Comparison of ENCODE assay signal across 29 mouse cellular contexts in genomic region chr5:135730916-135731315, GRCm38 (mm10). TPM values are rescaled to one million over a fixed set of nuclear protein-coding genes. Genes with fewer than 3 reads are reported as not detected.
DNase-seq lines count a peak whose midpoint lies in the region; ATAC-seq and TF ChIP-seq lines count a peak whose summit lies in the region.
"Had no signal": no experiment of that assay in that cellular context is flagged by ENCODE, and none has a peak within 500 bp of the region (broad histone marks: within the 10 kb centered on the region; RNA-seq: fewer than 3 reads in every experiment).

No protein-coding gene starts in this region.

- no peak overlapping the region for H3K4me2 ChIP-seq in liver, postnatal 0 days (ENCODE audit: low read depth, low read length)
- no peak overlapping the region for H3K4me2 ChIP-seq in liver, embryonic 11.5 days
- H3K4me2 ChIP-seq: embryonic facial prominence, embryonic 13.5 days; forebrain, embryonic 12.5 days; forebrain, embryonic 15.5 days; heart, embryonic 12.5 days; heart, embryonic 15.5 days; hindbrain, embryonic 13.5 days; intestine, embryonic 15.5 days had no signal

- no peak for ATAC-seq in liver, postnatal 0 days
- ATAC-seq in liver, embryonic 11.5 days (replicated peaks; ENCODE audit: low FRiP score): no peak
- ATAC-seq: activated CD4-positive, CD25-positive, alpha-beta regulatory T cell, adult 4 months; forebrain, embryonic 15.5 days; hindbrain, embryonic 16.5 days; intestine, embryonic 15.5 days had no signal

- H3K9ac ChIP-seq in liver, postnatal 0 days (replicated peaks): no peak overlapping the region
- no peak overlapping the region for H3K9ac ChIP-seq in liver, embryonic 11.5 days (ENCODE audit: low read depth, low read length)
- H3K9ac ChIP-seq: embryonic facial prominence, embryonic 13.5 days; forebrain, embryonic 12.5 days; forebrain, embryonic 15.5 days; heart, embryonic 12.5 days; heart, embryonic 15.5 days; hindbrain, embryonic 13.5 days; intestine, embryonic 15.5 days had no signal

- no peak overlapping the region for H3K4me3 ChIP-seq in cerebellum, adult 2 months (replicated peaks; ENCODE audit: insufficient read depth, low read depth, low read length)
- no peak overlapping the region for H3K4me3 ChIP-seq in liver, postnatal 0 days (ENCODE audit: low read depth, low read length)
- H3K4me3 ChIP-seq in liver, embryonic 11.5 days (ENCODE audit: low read depth, low read length): no peak overlapping the region
- H3K4me3 ChIP-seq: embryonic facial prominence, embryonic 10.5 days; embryonic facial prominence, embryonic 13.5 days; erythroblast, embryonic 14.5 days; forebrain, embryonic 12.5 days; forebrain, embryonic 15.5 days; heart, embryonic 12.5 days; heart, embryonic 15.5 days; hindbrain, embryonic 13.5 days; intestine, embryonic 15.5 days had no signal

- H3K27me3 ChIP-seq in cerebellum, adult 2 months (ENCODE audit: control insufficient read depth, insufficient read depth, low read length): no peaks in the 10 kb centered on the region
- H3K27me3 ChIP-seq in liver, postnatal 0 days (ENCODE audit: insufficient read depth, low read length): no peaks in the 10 kb centered on the region
- no peaks in the 10 kb centered on the region for H3K27me3 ChIP-seq in liver, embryonic 11.5 days (replicated peaks; ENCODE audit: control insufficient read depth, insufficient read depth, low read length)
- H3K27me3 ChIP-seq: embryonic facial prominence, embryonic 13.5 days; forebrain, embryonic 12.5 days; forebrain, embryonic 15.5 days; heart, embryonic 12.5 days; heart, embryonic 15.5 days; hindbrain, embryonic 13.5 days; intestine, embryonic 15.5 days had no signal

- DNase-seq in cerebellum, adult 2 months: no peak
- DNase-seq in cerebellum, postnatal 10 days: no peak
- peak; percentile 92 for DNase-seq in heart, adult 11 months
- no peak for DNase-seq in heart, postnatal 14 days
- peak; percentile 13 for DNase-seq in liver, postnatal 0 days
- no peak for DNase-seq in liver, embryonic 11.5 days (ENCODE audit: low spot score)
- DNase-seq: adrenal gland, postnatal 10 days; adrenal gland, postnatal 36 days; cerebellum, adult 11 months; cerebellum, adult 8-10 months; cerebellum, postnatal 36 days; embryo, embryonic 11 days; gastrocnemius, postnatal 14 days; heart, postnatal 10 days; heart, postnatal 4 days; kidney, adult 11 months had no signal

- TF ChIP-seq CTCF in cerebellum, adult 2 months (IDR thresholded peaks at IDR 0.05; ENCODE audit: borderline replicate concordance, insufficient read depth, low read depth, low read length): no peak
- no peak for TF ChIP-seq CTCF in liver, postnatal 0 days (IDR thresholded peaks at IDR 0.05; ENCODE audit: low read depth)

- peaks cover 83% of the 10 kb centered on the region for H3K36me3 ChIP-seq in liver, postnatal 0 days (replicated peaks; ENCODE audit: insufficient read depth, low read length)
- H3K36me3 ChIP-seq in liver, embryonic 11.5 days (ENCODE audit: control insufficient read depth, insufficient read depth, low read length): peaks cover 53% of the 10 kb centered on the region

- 0 out of 2 replicates have a peak overlapping the region, but pooled peaks have one; percentile 42 for H3K27ac ChIP-seq in cerebellum, adult 2 months (ENCODE audit: insufficient read depth, low read length)
- H3K27ac ChIP-seq in liver, postnatal 0 days (ENCODE audit: low read depth): no peak overlapping the region
- H3K27ac ChIP-seq in liver, embryonic 11.5 days (ENCODE audit: low read depth, low read length): no peak overlapping the region
- H3K27ac ChIP-seq: embryonic facial prominence, embryonic 10.5 days; embryonic facial prominence, embryonic 13.5 days; forebrain, embryonic 12.5 days; forebrain, embryonic 15.5 days; heart, embryonic 15.5 days; hindbrain, embryonic 13.5 days; intestine, embryonic 15.5 days had no signal

- intact Hi-C loops in heart, postnatal 14 days (cut with DNase I): no loop called here

- TF ChIP-seq EP300 in liver, postnatal 0 days (IDR thresholded peaks at IDR 0.05; ENCODE audit: low read depth): no peak

- no peak for TF ChIP-seq POLR2A in cerebellum, adult 2 months (IDR thresholded peaks at IDR 0.05; ENCODE audit: borderline replicate concordance, insufficient read depth, low read length)

- WGBS in cerebellum, adult 2 months: 90% methylated on average over 10 of the region's 10 CpGs
- WGBS in liver, postnatal 0 days (ENCODE audit: insufficient replicate concordance): 91% methylated on average over 10 of the region's 10 CpGs
- WGBS in liver, embryonic 11.5 days: 93% methylated on average over 10 of the region's 10 CpGs

- no peaks in the 10 kb centered on the region for H3K9me3 ChIP-seq in liver, postnatal 0 days (ENCODE audit: low read length)
- H3K9me3 ChIP-seq in liver, embryonic 11.5 days (ENCODE audit: control insufficient read depth, low read length): no peaks in the 10 kb centered on the region
- H3K9me3 ChIP-seq: embryonic facial prominence, embryonic 10.5 days; embryonic facial prominence, embryonic 13.5 days; forebrain, embryonic 12.5 days; forebrain, embryonic 15.5 days; heart, embryonic 12.5 days; heart, embryonic 15.5 days; hindbrain, embryonic 13.5 days; intestine, embryonic 15.5 days had no signal

- H3K4me1 ChIP-seq in cerebellum, adult 2 months (ENCODE audit: control insufficient read depth, insufficient read depth, low read length): peaks cover 32% of the 10 kb centered on the region
- peaks cover under 1% of the 10 kb centered on the region; the same call in 1 of the 2 replicates for H3K4me1 ChIP-seq in liver, postnatal 0 days (ENCODE audit: insufficient read depth)
- peaks cover 4% of the 10 kb centered on the region; the same call in 1 of the 2 replicates for H3K4me1 ChIP-seq in liver, embryonic 11.5 days (replicated peaks; ENCODE audit: control insufficient read depth, insufficient read depth, low read length)

RNA-seq across cellular contexts. Expression of gene Tmem120a, which starts 13.3 kb away (rescaled TPM):
- 14.8 and 15.6 TPM in 2 replicates for polyA plus RNA-seq in cerebellum, adult 2 months (2012; rRNA removed)
- 10 to 100 TPM in 1 of 2 experiments, 1 to 10 TPM in 1; 10.0 to 10.3 TPM for total RNA-seq in heart, postnatal 14 days (2021)
- polyA plus RNA-seq in liver, postnatal 0 days (2015; fragmentation: Nextera tagmentation; extraction: Ambion mirVana): 80.8 and 82.7 TPM in 2 replicates
- 23.2 and 23.7 TPM in 2 replicates for polyA plus RNA-seq in liver, embryonic 11.5 days (2014; fragmentation: Nextera tagmentation; extraction: Ambion mirVana)

RNA-seq across cellular contexts. Expression of gene Styxl1, which starts 47.3 kb away (rescaled TPM):
- 0.26 and 0.62 TPM in 2 replicates for polyA plus RNA-seq in cerebellum, adult 2 months (2012; rRNA removed)
- under 1 TPM in 1 of 2 experiments, not detected in 1; 0.34 TPM for total RNA-seq in heart, postnatal 14 days (2021)
- polyA plus RNA-seq in liver, postnatal 0 days (2015; fragmentation: Nextera tagmentation; extraction: Ambion mirVana): 0.46 and 0.49 TPM in 2 replicates
- polyA plus RNA-seq in liver, embryonic 11.5 days (2014; fragmentation: Nextera tagmentation; extraction: Ambion mirVana): 0.29 TPM in 1 of 2 replicates, not detected in the other
- total RNA-seq: ES-E14; gastrocnemius, postnatal 14 days; heart, adult 18-20 months; heart, postnatal 10 days; heart, postnatal 4 days had no signal
- polyA plus RNA-seq: erythroblast, embryonic 14.5 days; heart, embryonic 12.5 days had no signal

RNA-seq across cellular contexts. Expression of gene Mdh2, which starts 47.4 kb away (rescaled TPM):
- 676 and 703 TPM in 2 replicates for polyA plus RNA-seq in cerebellum, adult 2 months (2012; rRNA removed)
- 1,000 to 10,000 TPM; 1,831 to 1,920 TPM for total RNA-seq in heart, postnatal 14 days (2021)
- 296 and 319 TPM in 2 replicates for polyA plus RNA-seq in liver, postnatal 0 days (2015; fragmentation: Nextera tagmentation; extraction: Ambion mirVana)
- 625 and 635 TPM in 2 replicates for polyA plus RNA-seq in liver, embryonic 11.5 days (2014; fragmentation: Nextera tagmentation; extraction: Ambion mirVana)

Comparison
In these comparisons a context has a peak if more than half of its experiments do, and no peak if none do; other contexts are left out.
1. DNase-seq: peak in heart, adult 11 months (single experiment) and liver, postnatal 0 days (single experiment); none in cerebellum, adult 2 months (0 of 2), cerebellum, postnatal 10 days (0 of 2), heart, postnatal 14 days (0 of 2) and liver, embryonic 11.5 days (single experiment).